Mouse (Mus musculus) layer of hippocampus, postnatal 10 days (tissue): ENCODE data around the gene Plek. TPM values are rescaled to one million over a fixed set of nuclear protein-coding genes. Genes with fewer than 3 reads are reported as not detected.
"Not testable (repeated sequence)": the region's sequence is repeated elsewhere in the genome, so short reads cannot be mapped to it uniquely, and the experiment has no call there.

Source experiments
- DNase-seq, 2 experiments: peaks; one replicate each; pipeline ENCODE4 v3.0.0; 2021; ENCODE audit warnings: low spot score in 2 of 2
- long read RNA-seq: library from polyadenylated mRNA; stranded (forward); transcript quantifications from one replicate; pipeline ENCODE4 v2.0.0, GENCODE M21; 2023
- total RNA-seq, 2 experiments: library from RNA; stranded (reverse); gene quantifications; 2 replicates each; pipeline ENCODE4 v1.2.3; 2021

Plek gene
- 1 to 10 TPM; 4.5 to 4.6 TPM for total RNA-seq
- long read RNA-seq, full-length matches to known transcripts = 1 of 2 reads
- long read RNA-seq, partial matches to known transcripts = 0 of 2 reads
- long read RNA-seq, other reads (novel, unspliced or antisense) = 1 of 2 reads

GRCm38 (mm10) chr11:17051545-17052475 lies at the start of gene Plek, which contains the start of gene Cnrip1:
TSS of gene Plek (minus strand) at chr11:17052381.
TSS of gene Cnrip1 (plus strand) at chr11:17051586.
- DNase-seq = peak; percentile 90 to 93

- no peak for DNase-seq
These were observed 33.9 kb upstream of the Plek start for GRCm38 (mm10) chr11:17086106-17086505.

- DNase-seq = no peak
These were observed 31.7 kb upstream of the Plek start for GRCm38 (mm10) chr11:17083866-17084265.

GRCm38 (mm10) chr11:17083455-17083854 lies 31.3 kb upstream of the Plek start:
- no peak for DNase-seq

- peak; percentile 30 to 46 for DNase-seq
These were observed 30.8 kb upstream of the Plek start for GRCm38 (mm10) chr11:17082953-17083352.

- no peak for DNase-seq
These were observed 29.9 kb upstream of the Plek start for GRCm38 (mm10) chr11:17082086-17082485.

- no peak for DNase-seq
These were observed 23.5 kb upstream of the Plek start for GRCm38 (mm10) chr11:17075656-17076055.

GRCm38 (mm10) chr11:17069360-17069759 lies 17.2 kb upstream of the Plek start:
- DNase-seq = not testable (repeated sequence)

GRCm38 (mm10) chr11:17052476-17053049 lies 382 bp upstream of the Plek start:
- peak in 1 of 2 experiments; percentile 25 for DNase-seq

GRCm38 (mm10) chr11:17045806-17046205 lies 6.4 kb downstream of the Plek start:
- DNase-seq = no peak

GRCm38 (mm10) chr11:17023984-17024383 lies 28.2 kb downstream of the Plek start:
- DNase-seq = no peak

GRCm38 (mm10) chr11:17023206-17023605 lies 29.0 kb downstream of the Plek start:
- DNase-seq = no peak

GRCm38 (mm10) chr11:17019328-17019727 lies 32.9 kb downstream of the Plek start:
- DNase-seq = no peak

- no peak for DNase-seq
These were observed 39.2 kb downstream of the Plek start for GRCm38 (mm10) chr11:17012948-17013347.

- DNase-seq = no peak
These were observed 43.7 kb downstream of the Plek start for GRCm38 (mm10) chr11:17008498-17008941.

- no peak for DNase-seq
These were observed 44.5 kb downstream of the Plek start for GRCm38 (mm10) chr11:17007517-17008173.

GRCm38 (mm10) chr11:17006526-17006925 lies 45.7 kb downstream of the Plek start:
- DNase-seq = not testable (repeated sequence)

GRCm38 (mm10) chr11:17004899-17005846 lies 47.0 kb downstream of the Plek start:
- DNase-seq = no peak

GRCm38 (mm10) chr11:17003757-17004156 lies 48.4 kb downstream of the Plek start:
- DNase-seq = no peak

- no peak for DNase-seq
These were observed 49.3 kb downstream of the Plek start for GRCm38 (mm10) chr11:17002739-17003373.
